Mouse (Mus musculus): ENCODE results near the gene Rgp1. TPM values are rescaled to one million over a fixed set of nuclear protein-coding genes. Genes with fewer than 3 reads are reported as not detected.
"Not testable (repeated sequence)": the region's sequence is repeated elsewhere in the genome, so short reads cannot be mapped to it uniquely, and the experiment has no call there.

The Rgp1 gene
- polyA plus RNA-seq (2017; shearing (Covaris generic)) = 10 to 100 TPM; 10.8 to 12.4 TPM

- ATAC-seq = peak; percentile 89
Measured at GRCm38 (mm10) chr4:43578376-43579204, at the start of gene Rgp1, which contains the start of gene Gba2. TSS of gene Rgp1 (plus strand) at chr4:43578715. TSS of gene Gba2 (minus strand) at chr4:43578873.

- no peak for ATAC-seq
Measured at GRCm38 (mm10) chr4:43530081-43530501, 48.4 kb upstream of the Rgp1 start.

GRCm38 (mm10) chr4:43530581-43530980, 47.9 kb upstream of the Rgp1 start:
- peak; percentile 66 for ATAC-seq

- ATAC-seq = no peak
Measured at GRCm38 (mm10) chr4:43533270-43533669, 45.2 kb upstream of the Rgp1 start.

GRCm38 (mm10) chr4:43535628-43536027, 42.9 kb upstream of the Rgp1 start:
- ATAC-seq = no peak

GRCm38 (mm10) chr4:43536031-43536430, 42.5 kb upstream of the Rgp1 start:
- ATAC-seq = no peak

GRCm38 (mm10) chr4:43542044-43542443, 36.5 kb upstream of the Rgp1 start:
- ATAC-seq = no peak

- ATAC-seq = no peak
Measured at GRCm38 (mm10) chr4:43546375-43547047, 32.0 kb upstream of the Rgp1 start.

- ATAC-seq = no peak
Measured at GRCm38 (mm10) chr4:43547160-43547559, 31.4 kb upstream of the Rgp1 start.

- ATAC-seq = no peak
Measured at GRCm38 (mm10) chr4:43549055-43549454, 29.5 kb upstream of the Rgp1 start.

GRCm38 (mm10) chr4:43551854-43552253, 26.7 kb upstream of the Rgp1 start:
- not testable (repeated sequence) for ATAC-seq

GRCm38 (mm10) chr4:43552437-43552836, 26.1 kb upstream of the Rgp1 start:
- ATAC-seq = no peak

GRCm38 (mm10) chr4:43553891-43554290, 24.6 kb upstream of the Rgp1 start:
- no peak for ATAC-seq

- no peak for ATAC-seq
Measured at GRCm38 (mm10) chr4:43555926-43556325, 22.6 kb upstream of the Rgp1 start.

- ATAC-seq = no peak
Measured at GRCm38 (mm10) chr4:43558028-43558630, 20.4 kb upstream of the Rgp1 start.

- peak; percentile 41 for ATAC-seq
Measured at GRCm38 (mm10) chr4:43558631-43559356, 19.7 kb upstream of the Rgp1 start.

- ATAC-seq = no peak
Measured at GRCm38 (mm10) chr4:43559519-43560242, 18.8 kb upstream of the Rgp1 start.

- ATAC-seq = no peak
Measured at GRCm38 (mm10) chr4:43560243-43560611, 18.3 kb upstream of the Rgp1 start.

- ATAC-seq = no peak
Measured at GRCm38 (mm10) chr4:43560976-43561375, 17.5 kb upstream of the Rgp1 start.

GRCm38 (mm10) chr4:43561436-43561996, 17.0 kb upstream of the Rgp1 start:
- no peak for ATAC-seq

- peak; percentile 76 for ATAC-seq
Measured at GRCm38 (mm10) chr4:43561997-43562768, 16.3 kb upstream of the Rgp1 start, which contains the start of the genes Creb3 and Tln1. TSS of gene Creb3 (plus strand) at chr4:43562332. TSS of gene Tln1 (minus strand) at chr4:43562691.
